Mouse (Mus musculus) left cerebral cortex, postnatal 10 days (tissue): ENCODE results near the gene Camk1. TPM values are rescaled to one million over a fixed set of nuclear protein-coding genes. Genes with fewer than 3 reads are reported as not detected.
A peak's percentile ranks its signal among the peaks of the same experiment; 100 is the strongest.

ENCODE experiments used
- DNase-seq, 2 experiments: peaks; one replicate each; pipeline ENCODE4 v3.0.0; 2021 to 2022; ENCODE audit warnings: low spot score in 2 of 2, mixed read lengths in 1 of 2; ENCODE audit errors: extremely low spot score in 1 of 2
- intact Hi-C: fragments of 180-260 bp; cut with DNase I; formaldehyde crosslinking; loops from one replicate; pipeline ENCODE4 v1.15.1; 2025
- total RNA-seq, 2 experiments: library from RNA; stranded (reverse); gene quantifications; 2 replicates each; pipeline ENCODE4 v1.2.3; 2021

Camk1 gene
- 100 to 1,000 TPM; 107 to 112 TPM for total RNA-seq

DNA sequence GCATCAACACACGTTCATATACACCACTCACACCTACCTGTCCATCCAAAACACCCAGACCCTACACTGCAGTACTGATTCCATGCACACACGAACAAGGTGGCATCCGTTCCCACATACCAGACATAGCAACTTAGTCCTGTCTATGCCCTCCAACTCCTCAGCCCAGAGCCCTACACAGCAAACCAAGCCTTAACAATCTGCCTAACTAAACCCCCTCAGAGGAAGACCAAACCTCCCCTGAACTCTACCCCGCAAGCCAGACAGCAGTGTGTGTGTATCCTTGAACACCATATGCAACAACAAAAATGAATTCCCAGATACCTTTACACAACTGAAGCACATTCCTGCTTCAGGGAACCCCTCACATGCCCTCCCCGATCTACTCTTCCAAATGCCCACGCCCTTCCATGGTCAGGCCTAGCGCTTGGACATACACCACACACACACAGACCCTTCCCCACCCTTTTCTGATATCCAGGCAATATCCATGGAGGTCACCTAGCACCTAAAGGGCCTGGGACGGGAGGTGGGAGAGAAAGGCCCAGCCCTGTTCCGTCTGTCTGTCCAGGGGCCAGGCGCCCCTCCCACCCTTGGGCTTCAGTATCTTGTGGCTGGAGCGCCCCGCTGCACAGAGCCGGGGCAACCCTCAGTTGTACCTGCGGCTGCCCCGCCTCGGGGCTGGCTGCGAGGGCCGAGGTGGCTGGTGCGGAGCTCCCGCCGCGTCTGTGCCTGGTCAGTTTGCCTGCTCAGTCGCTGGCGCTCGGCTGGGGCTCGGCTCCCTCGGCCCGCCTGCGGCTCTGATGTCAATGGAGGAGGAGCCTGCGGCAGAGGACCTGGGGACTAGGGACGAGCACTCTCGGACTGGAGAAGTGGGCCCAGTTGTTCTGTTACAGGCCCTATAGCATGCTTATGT is at the start of gene Camk1:
TSS of gene Camk1 (minus strand) at position 808 of the 916 bp plus-strand sequence.
- intact Hi-C loops: no loop called here
- peak; percentile 64 to 88 for DNase-seq

DNA sequence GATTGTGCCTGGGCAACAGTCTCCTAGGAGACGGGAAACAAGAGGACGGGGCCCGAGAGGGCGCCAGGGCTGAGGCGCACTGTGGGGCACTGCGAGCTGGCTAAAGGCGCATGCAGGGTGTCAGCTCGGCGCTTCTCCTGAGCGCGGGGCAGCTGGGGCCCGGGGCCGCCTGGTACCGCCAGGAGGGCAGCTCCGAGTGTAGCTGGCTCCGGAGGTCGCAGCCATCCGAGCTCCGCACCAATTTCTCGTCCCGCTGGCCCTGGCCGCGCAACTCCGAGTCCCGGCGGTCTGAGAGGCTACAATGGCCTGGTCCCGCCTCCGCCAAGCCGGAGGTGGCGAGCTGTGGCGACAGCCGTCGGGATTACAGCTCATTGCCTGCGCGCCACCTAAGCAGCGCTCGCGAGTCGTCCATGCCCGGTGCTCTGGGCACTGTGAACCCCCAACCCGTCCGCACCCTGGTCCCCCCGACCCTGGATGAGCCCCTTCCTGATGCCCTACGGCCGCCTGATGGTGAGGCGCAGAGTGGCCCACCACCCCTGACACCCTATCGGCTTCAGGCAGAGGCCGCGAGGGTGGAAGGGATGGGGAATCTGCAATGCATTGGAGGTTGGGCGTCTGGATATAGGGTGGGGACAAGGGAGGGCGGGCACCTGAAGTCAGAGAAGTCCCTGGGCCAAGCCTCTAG is 48.7 kb upstream of the Camk1 start:
- intact Hi-C loops: no loop called here
- peak; percentile 39 to 69 for DNase-seq

DNA sequence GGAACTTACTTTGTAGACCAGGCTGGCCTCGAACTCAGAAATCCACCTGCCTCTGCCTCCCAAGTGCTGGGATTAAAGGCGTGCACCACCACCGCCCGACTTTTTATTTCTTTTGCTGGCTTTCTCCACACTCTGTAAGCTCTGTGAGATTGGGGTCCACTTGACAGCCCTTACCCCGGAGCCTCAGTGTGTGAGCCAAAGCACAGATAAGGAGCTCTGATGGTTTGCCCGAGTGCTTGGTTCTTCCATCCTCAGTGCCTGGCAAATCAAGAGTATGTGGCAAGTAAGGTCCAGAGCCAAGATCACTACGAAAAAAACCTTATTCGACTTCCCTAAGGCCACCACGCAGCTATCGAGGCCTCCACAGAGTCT is 48.2 kb upstream of the Camk1 start:
- intact Hi-C loops: no loop called here
- no peak for DNase-seq

DNA sequence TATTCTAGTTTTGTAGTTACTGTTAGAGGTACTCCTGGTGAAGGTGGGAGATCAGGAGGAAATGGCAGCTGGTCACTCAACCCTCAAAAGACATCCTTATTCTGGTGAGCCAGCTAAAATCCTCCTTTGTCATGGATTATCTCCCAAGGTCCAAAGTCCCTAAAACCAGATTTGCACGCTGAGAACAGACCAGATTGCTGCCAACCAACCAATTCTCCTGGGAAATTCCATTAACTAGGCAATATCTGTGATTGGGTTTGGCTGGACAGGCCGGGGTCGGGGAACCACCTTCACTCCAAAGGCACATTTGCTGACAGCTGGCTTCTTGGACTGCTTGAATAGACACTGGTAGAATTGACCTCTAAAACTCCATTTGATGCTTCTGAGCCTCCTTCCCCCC is 46.9 kb upstream of the Camk1 start:
- intact Hi-C loops: no loop called here
- no peak for DNase-seq

DNA sequence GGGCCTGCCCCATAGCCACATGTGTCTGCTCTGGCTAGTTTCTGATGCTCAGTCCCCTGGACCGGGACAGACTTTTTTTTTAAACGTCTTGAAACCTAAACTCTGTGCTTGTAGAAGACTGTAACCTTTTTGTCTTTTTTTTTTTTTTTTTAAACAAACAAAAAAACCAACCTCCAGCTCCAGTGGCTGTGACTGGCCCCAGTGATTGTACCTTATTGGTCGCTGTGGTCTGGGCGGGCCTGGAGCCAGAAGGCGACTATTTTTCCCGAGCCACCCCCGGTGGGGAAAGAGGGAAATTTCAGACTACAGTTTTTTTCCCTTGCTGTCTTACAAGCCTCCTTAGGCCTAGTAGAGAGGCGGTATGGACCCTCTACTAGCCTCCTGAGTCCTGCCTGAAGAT is 45.2 kb upstream of the Camk1 start, which contains the start of gene Ttll3:
TSS of gene Ttll3 (plus strand) at position 301 of the 400 bp plus-strand sequence.
- intact Hi-C loops: no loop called here
- DNase-seq: no peak

DNA sequence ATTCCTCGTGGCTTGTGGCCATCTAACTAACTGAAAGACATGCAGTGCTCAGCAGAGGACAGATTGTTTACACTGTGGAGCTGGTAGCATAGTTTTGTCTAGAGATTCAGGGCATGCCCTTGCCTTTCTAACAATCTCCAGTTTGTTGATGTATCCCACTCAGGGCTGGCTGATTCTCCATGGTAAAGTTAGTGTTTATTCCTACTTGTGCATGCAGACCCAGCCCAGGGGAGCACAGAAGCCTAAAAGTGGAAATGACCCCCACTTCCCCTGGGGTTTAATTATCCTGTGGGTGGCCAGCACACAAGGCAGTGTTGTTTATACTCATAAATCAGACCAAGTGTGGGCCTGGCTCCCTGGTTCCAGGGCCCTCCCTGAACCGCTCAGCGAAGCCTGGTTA is 42.2 kb upstream of the Camk1 start:
- intact Hi-C loops: no loop called here
- DNase-seq: no peak

DNA sequence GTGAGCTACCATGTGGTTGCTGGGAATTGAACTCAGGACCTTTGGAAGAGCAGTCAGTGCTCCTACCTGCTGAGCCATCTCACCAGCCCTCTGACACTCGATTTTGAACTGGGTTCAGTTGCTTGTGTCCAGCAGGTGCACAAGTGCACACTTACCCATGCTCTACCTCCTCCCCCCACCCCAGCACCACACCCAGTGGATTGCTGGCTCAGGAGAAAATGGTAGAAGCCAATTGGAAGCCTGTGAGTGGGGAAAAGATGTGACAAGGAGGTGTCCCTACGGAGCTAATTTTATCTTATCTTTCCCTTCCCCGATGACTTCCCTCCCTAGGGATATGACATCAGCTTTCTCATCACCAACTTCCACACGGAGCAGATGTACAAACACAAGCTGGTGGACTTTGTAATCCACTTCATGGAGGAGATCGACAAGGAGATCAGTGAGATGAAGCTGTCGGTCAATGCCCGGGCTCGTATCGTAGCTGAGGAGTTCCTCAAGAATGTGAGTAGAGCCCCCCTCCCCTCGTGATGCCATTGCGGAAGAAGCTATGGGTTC is 41.5 kb upstream of the Camk1 start:
- DNase-seq: no peak
- intact Hi-C loops: no loop called here

DNA sequence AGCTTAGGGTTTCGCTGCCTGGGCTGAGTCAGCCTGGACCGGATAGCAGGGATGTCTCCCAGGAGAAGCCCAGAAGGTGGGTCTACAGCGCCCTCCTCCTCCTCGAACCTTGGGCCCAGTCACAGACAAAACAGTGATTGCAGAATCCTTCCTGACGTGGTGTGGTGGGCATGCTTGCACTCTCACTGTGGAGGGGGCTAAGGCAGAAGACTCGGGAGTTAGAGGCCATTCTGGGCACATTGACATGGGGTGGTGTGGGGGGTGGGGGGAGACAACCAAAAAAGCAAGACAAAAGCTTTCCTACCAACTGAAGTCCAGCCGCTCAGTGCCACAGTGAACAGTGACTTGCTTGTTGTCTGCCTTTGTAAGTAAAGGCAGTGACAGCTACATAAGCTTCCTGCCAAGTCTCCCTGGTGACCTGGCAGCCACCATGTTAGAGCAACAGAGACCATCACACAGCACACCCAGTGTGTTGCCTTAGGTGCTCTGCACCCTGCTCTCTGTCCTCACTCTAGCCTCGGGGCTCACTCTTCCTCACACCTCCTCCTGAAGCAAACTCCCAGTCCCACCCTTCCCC is 40.7 kb upstream of the Camk1 start:
- DNase-seq: no peak
- intact Hi-C loops: no loop called here

DNA sequence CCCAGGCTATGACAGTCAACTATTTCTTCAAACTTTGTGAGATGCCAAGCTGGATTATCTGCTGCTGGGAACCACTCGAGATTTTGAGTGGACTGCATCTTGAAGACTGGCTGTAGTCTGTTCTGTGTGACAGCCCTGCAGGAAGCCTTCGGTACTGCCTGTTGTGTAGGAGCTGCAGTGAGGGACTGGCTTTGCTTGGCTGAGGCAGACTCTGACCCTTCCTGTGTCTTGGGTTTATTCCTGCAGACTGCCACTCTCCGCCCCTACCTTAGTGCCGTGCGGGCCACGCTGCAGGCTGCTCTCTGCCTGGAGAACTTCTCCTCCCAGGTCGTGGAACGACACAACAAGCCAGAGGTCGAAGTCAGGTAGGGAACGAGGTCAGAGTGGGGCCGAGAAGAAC is 36.7 kb upstream of the Camk1 start:
- DNase-seq: no peak
- intact Hi-C loops: no loop called here

DNA sequence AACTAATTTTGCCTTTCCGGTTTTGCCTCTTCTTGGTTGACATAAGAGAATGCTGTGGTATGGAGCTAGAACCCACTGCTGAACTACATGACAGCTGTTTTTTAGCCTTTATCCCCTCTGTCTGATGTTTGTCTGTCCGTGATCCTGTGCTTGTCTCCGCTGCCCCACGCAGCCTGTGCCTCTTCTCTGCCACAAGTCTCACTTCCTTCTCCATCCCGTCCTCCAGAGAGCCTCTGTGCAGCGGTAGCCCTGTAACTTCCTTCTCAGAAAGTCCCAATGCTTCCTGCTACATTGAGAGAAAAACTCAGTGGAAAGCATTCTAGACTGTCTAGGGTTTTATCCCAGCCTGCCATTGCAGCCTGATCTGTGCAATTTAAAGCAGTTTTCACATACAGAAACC is 35.5 kb upstream of the Camk1 start:
- no peak for DNase-seq
- intact Hi-C loops: no loop called here

DNA sequence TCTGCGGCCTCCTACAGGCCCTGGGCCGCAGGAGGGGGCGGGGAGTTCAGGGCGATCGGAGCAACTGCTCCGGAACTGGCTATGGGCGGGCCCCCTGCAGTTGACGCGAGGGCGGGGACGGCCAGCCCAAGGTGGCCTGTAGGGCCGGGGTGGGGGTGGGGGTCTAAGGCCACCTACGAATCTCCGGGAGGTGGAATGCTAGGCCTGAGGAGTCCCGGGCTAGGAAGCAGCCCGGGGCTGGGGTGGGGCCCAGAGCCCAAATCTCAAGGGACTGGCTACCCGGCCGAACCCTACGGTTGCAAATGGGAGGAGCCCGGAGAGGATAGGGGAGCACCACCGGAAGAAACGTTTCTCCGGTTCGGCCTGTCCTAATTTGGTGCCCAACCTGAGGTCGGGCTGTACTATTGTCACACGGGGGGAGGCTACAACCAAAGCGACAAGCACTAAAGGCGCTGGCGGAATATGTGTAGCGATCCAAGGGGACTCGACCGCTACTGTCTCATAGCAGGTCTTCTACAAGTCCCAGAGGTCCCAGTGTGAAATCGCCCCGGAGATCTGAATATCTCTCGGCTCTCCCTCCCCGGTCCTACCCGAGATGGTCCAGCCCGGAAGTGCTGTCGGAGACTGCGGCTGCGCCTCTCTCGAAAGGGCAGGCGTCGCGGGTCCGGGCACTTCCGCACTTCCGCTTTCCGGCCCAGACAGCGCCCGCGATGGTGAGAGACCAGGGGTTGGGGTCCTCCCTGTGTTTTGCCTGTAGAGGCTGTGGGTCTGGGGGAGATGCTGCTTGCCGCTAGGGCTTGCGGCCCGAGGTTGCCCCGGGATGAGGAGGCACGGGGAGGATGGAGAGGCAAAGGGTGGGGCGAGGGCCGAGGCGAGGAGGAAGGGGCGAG is 34.0 kb upstream of the Camk1 start, which contains the start of the genes Tada3 and Arpc4:
TSS of gene Tada3 (minus strand) at position 388 of the 890 bp plus-strand sequence.
TSS of gene Arpc4 (plus strand) at position 620 of the 890 bp plus-strand sequence.
- DNase-seq: peak; percentile 88 to 95
- intact Hi-C loops: no loop called here

DNA sequence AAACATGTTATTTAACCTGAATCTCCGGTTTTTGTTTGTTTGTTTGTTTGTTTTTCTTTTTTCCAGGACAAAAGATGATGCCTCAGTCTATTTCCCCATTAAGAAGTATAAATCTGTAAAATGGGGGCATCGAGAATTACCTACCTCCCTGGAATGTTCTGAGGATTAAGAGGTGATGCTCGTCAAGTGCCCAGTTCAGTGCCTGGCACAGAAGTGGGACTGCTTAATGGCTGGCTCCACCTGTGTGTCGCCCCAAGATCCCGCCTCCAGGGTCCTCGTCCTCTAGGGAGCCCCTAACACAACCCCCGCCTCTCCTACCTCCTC is 33.4 kb upstream of the Camk1 start:
- intact Hi-C loops: no loop called here
- peak in 1 of 2 experiments; percentile 37 for DNase-seq

DNA sequence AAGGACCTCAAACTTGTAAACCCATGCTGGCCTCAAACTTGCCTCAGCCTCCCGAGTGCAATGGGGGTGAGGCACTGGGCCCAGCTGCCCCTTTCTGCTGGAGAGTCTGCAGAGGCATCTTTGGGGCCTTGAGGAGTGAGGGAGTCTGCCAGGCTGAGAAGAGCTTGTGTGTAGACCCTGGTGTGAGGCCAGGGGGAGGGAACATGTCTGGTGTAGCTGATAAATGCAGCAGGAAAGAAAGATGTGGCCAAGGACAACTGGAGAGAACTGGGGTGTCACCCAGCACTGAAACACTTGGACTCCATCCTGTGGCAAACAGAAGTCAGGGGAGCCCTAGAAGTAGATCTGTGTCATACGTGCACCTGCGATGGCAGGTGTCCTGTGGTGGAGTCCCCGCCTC is 29.7 kb upstream of the Camk1 start:
- DNase-seq: no peak
- intact Hi-C loops: no loop called here

DNA sequence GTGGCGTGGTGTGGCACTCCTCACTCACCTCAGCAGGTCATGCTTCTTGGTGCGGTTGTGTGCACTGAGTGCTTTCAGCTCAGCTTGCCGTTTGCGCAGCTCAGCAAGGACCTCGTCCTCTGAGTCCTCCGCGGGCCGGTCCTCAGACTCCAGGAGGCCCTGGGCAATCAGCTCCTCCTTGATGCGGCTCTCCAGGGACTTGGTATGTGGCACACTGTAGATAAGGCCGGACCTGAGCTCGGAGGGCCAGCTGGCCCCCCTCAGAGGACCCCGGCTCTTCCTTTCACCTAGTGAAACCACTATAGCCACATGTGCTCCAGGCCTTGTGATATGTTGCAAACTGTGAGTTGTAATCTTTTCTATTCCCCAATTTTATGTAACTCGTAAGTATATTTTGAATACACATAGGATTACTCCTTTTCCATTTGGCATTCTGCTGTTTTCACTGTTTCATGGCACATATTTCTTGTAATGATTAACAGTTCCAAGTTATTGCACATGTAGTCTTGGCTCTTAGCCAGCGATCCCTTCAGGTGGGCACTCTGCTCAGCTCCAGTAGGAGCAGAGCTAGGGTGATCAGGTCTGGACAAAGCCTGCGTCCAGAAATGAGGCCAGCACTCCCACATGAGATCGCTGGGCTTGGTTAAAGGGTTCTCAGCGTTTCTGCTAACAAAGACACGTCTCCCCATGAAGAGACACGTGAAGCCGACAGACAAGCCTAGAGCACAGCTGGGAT is 26.6 kb upstream of the Camk1 start:
- no peak for DNase-seq
- intact Hi-C loops: no loop called here

DNA sequence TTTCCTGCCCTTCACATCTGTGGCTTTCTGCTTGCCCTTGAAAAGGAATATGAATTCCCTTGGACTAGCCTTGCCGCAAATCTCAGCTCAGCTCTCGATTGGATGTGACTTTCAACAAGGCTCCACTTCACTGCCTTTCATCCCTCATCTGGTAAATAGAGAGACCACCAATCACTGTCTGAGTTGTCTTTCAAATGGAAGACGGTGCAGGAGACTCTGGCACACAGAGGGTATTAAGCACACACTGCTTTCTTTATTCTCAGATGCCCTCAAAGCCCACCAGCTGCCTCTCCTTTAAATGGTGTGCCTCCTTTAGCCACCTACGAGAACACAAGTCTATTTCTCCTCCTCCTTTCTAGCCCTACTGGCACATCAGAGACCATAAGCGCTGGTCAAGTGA is 24.8 kb upstream of the Camk1 start:
- intact Hi-C loops: no loop called here
- no peak for DNase-seq

DNA sequence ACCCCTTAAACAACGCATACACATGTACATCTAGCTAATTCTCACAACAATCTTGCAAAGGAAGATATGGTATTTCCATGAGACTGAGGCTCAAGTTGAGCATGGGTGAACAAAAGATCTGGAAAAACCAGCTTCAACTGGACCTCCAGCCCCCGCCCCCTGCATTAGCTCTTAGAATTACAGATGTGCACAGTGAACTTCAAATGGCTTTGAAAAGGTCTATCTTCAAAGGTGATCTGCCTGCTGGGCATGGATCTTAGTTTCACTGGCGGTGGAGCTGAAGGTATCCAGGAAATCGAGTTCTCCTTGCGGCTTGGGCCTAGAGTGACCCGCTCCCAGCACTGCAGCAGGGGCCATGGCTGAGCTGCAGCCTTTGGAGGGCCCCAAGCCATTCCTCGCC is 24.3 kb upstream of the Camk1 start:
- DNase-seq: no peak
- intact Hi-C loops: no loop called here

DNA sequence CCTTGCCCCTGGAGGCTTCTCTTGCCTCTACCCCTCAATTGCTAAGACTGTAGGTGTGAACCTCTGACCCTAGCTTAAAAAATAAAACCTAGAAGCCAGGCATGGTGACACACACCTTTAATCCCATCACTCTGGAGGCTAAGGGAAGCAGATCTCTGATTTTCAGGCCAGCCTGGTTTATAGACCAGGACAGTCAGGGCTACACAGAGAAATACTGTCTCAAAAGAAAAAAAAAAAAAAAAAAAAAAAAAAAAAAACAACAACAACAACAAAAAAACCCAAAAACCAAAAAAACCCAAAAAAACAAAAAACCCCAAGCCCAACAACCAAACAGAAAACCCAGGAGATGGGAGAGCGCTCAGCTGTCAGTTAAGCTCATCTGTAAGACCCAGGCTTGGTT is 23.8 kb upstream of the Camk1 start:
- intact Hi-C loops: no loop called here
- DNase-seq: no peak

DNA sequence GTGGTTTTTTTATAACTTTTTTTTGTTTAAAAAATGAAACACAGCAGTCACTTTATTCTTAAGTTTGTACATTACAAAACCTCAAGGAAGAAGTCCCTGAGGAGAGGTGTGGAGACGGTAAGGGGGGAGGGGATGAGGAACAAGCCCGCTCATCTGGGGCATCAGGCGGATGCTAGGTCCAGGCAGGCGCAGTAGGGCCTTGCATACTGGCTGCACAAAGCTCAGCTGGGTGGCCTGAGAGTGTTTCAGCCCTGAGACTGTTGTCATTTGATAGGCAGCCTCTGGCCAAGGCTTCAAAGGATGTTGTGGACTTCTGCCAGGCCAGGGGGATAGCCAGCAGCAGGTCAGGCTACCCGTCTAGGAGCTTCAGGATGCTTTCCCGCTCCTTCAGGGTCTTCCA is 22.9 kb upstream of the Camk1 start:
- intact Hi-C loops: no loop called here
- no peak for DNase-seq
